Mouse (Mus musculus): ENCODE data around the gene Unc5b. TPM values are rescaled to one million over a fixed set of nuclear protein-coding genes. Genes with fewer than 3 reads are reported as not detected.

Unc5b gene
- polyA plus RNA-seq, 1 experiment from 2014 or later = 11.8 TPM

DNA sequence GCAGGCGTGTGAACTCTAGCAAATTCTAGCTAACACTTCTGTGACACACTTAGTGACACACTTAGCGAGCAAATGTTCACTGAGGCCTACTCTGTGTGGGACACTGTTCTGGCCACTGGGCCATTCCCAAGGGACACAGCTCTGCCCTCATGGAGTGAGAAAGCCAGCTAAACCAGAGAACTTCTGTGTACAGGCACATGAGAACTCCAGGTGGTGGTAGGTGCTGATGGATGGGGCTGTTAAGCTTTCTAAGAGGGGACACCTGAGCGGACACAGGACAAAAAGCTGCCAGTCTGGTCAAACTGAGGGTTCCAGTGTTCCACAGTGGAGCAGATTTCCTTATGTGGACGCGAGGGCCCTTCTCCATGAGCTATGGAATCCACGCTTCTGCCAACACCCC, 13.5 kb downstream of the Unc5b start:
- peaks cover 99% of the 10 kb centered on the region for H3K4me1 ChIP-seq
- H3K9me3 ChIP-seq (replicated peaks) = no peaks in the 10 kb centered on the region
- H3K4me3 ChIP-seq = no peak overlapping the region
- 85% methylated on average over 6 of the region's 6 CpGs for WGBS
- no peak for DNase-seq (ENCODE audit: low spot score)
- peak overlapping the region; percentile 94 for H3K27ac ChIP-seq
- H3K36me3 ChIP-seq = no peaks in the 10 kb centered on the region
- no peaks in the 10 kb centered on the region for H3K27me3 ChIP-seq (ENCODE audit: low read depth, poor library complexity, severe bottlenecking)

DNA sequence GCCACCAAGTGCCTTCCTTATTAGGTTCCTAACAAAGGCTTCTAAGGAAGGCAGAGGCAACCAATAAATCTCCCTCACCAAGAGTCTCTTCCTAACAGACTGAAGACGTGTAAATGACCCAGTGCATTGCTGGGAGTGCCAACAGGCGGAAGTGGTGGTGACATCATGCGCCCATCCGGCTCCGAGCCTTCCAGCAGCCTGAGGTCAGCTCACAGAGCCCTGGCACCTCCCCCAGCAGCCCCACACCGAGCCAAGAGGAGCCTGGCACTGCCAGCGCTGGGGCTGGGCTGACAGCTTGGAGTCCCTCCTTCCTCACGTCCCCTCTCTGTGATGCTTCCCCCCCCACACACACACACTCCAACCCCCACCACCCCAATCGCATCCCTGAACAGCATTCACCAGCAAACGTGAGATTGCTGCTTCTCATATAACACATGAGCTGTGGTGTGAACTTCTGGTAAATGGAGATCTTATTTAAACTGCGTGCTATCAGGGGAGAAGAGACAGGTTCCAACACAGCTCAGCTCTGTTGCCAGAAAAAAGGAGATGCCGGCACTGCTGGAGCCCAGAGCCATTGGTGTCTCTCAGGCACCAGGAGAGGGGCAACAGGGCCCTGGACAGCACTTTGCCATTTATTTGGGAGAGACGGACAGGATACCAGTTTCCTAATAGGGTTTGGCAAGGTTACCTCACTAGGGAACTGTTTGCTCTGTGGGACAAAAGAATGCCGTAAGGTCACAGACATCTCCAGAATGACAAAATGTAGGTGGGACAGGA, 14.3 kb downstream of the Unc5b start:
- DNase-seq (ENCODE audit: low spot score) = peak; percentile 50

DNA sequence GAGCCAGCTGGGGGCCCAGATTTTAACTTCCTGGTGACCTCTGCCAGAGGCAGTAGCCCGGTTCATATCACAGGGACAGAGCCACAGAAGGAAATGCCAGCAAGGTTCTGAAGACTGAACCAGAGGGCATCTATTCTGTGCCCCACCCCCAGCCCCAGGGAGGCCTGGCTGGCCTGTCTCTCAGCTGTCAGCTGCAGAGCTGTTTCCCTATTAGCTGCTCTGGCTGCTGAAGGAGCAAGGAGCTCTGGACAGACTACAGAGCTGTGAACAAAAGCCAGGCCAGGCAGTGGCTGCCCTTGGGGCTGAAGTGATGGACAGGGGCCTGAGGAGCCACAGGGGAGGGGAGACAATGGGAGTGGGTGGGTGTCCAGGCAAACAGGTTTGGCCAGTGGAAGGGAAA, 15.5 kb downstream of the Unc5b start:
- DNase-seq (ENCODE audit: low spot score) = peak; percentile 42
- H3K36me3 ChIP-seq = no peaks in the 10 kb centered on the region
- H3K27me3 ChIP-seq (ENCODE audit: low read depth, poor library complexity, severe bottlenecking) = no peaks in the 10 kb centered on the region
- H3K27ac ChIP-seq = peak overlapping the region; percentile 94
- 0% methylated on average over 1 of the region's 1 CpGs for WGBS
- H3K4me3 ChIP-seq = peak overlapping the region; percentile 39; the same call in 1 of the 2 replicates
- H3K4me1 ChIP-seq = peaks cover 99% of the 10 kb centered on the region
- no peaks in the 10 kb centered on the region for H3K9me3 ChIP-seq (replicated peaks)

More for the DNA sequence above, 14.3 kb downstream of the Unc5b start:
- no peak overlapping the region for H3K4me3 ChIP-seq
- peak overlapping the region; percentile 94 for H3K27ac ChIP-seq
- no peaks in the 10 kb centered on the region for H3K27me3 ChIP-seq (ENCODE audit: low read depth, poor library complexity, severe bottlenecking)
- peaks cover 99% of the 10 kb centered on the region for H3K4me1 ChIP-seq
- 27% methylated on average over 14 of the region's 14 CpGs for WGBS
- no peaks in the 10 kb centered on the region for H3K9me3 ChIP-seq (replicated peaks)
- H3K36me3 ChIP-seq = no peaks in the 10 kb centered on the region

DNA sequence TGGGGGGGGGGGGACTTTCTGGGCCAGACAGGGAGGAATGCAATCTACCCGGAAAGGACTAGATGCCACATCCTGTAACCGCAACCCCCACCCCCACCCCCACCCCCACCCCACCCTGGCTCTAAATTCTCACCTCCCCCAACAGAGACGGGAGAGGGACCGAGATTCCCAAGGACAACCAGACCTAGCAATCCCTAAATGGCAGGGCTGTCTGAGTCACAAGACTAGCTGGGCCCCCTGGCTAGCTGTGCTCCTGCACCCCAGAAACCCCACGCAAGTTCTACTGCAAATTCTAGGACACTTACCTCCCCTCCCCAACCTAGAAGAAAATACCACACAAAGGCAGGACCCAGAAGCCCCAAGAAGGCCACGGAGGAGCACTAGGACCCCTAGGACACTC, 16.3 kb downstream of the Unc5b start:
- Histone ChIP-seq H3K27ac (peak overlapping the region; percentile 94), H3K4me1 (peaks cover 99% of the 10 kb centered on the region), H3K9me3 (replicated peaks) (no peaks in the 10 kb centered on the region), H3K36me3 (no peaks in the 10 kb centered on the region), H3K4me3 (peak overlapping the region; percentile 39), H3K27me3 (ENCODE audit: low read depth, poor library complexity, severe bottlenecking) (no peaks in the 10 kb centered on the region)
- peak; percentile 34 for DNase-seq (ENCODE audit: low spot score)
- 7% methylated on average over 6 of the region's 6 CpGs for WGBS

DNA sequence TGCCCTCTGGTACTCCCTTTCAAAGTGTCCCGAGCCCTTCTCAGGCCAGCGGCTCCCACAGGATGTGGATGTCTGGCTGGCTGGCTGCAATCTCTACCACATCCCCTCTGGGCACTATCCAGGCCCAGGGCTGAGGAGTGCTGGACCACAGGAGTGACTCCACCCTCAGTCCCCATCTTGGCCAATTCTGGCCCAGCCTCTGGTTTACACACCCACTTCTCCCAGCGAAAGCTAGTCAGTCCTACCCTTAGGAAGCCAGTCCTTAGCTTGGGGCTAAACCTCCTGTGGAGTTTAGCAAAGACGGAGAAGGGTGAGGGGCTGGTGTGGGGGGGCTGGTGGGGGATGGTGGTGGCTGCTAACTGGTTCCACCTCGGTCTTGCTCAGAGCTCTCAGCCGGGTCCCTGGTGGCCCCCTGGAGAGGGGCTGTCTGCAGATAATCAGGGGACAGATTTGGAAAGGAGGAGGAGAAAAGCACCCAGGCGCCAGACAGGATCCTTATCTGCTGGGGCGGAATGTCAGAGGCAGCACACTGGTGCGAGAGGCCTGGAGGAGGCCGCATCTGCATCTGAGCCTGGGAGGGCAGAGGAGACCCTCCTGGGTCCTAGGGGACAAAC, 16.8 kb downstream of the Unc5b start:
- Histone ChIP-seq H3K27me3 (ENCODE audit: low read depth, poor library complexity, severe bottlenecking) (no peaks in the 10 kb centered on the region), H3K9me3 (replicated peaks) (no peaks in the 10 kb centered on the region), H3K27ac (peak overlapping the region; percentile 94), H3K4me3 (peak overlapping the region; percentile 39), H3K4me1 (peaks cover 99% of the 10 kb centered on the region), H3K36me3 (no peaks in the 10 kb centered on the region)
- DNase-seq (ENCODE audit: low spot score) = peak; percentile 65
- WGBS = under 1% methylated on average over 10 of the region's 10 CpGs

DNA sequence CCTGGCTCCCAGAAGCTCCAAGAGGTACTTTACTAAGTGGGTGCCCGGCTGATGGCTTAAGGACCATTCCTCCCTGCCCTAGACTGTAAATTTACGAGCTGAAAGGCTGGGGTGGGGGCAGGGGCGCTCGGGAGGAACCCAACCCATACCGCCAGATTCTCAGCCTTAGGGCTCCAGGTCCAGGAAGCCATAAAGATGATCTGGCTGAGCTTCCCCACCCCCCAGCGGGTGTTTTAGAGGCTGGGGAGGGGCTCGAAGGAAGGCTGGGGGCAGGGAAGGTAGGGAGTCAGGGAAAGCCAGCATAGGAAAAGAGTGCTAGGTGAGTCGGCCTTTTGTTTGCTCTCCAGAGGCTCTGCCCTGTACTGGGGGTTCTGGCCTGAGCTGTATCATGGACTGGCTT, 17.8 kb downstream of the Unc5b start:
- peak overlapping the region; percentile 39 for H3K4me3 ChIP-seq
- no peaks in the 10 kb centered on the region for H3K9me3 ChIP-seq (replicated peaks)
- H3K27ac ChIP-seq = peak overlapping the region; percentile 94
- peaks cover 99% of the 10 kb centered on the region for H3K4me1 ChIP-seq
- DNase-seq (ENCODE audit: low spot score) = peak; percentile 74
- H3K27me3 ChIP-seq (ENCODE audit: low read depth, poor library complexity, severe bottlenecking) = no peaks in the 10 kb centered on the region
- no peaks in the 10 kb centered on the region for H3K36me3 ChIP-seq
- 1% methylated on average over 8 of the region's 8 CpGs for WGBS

DNA sequence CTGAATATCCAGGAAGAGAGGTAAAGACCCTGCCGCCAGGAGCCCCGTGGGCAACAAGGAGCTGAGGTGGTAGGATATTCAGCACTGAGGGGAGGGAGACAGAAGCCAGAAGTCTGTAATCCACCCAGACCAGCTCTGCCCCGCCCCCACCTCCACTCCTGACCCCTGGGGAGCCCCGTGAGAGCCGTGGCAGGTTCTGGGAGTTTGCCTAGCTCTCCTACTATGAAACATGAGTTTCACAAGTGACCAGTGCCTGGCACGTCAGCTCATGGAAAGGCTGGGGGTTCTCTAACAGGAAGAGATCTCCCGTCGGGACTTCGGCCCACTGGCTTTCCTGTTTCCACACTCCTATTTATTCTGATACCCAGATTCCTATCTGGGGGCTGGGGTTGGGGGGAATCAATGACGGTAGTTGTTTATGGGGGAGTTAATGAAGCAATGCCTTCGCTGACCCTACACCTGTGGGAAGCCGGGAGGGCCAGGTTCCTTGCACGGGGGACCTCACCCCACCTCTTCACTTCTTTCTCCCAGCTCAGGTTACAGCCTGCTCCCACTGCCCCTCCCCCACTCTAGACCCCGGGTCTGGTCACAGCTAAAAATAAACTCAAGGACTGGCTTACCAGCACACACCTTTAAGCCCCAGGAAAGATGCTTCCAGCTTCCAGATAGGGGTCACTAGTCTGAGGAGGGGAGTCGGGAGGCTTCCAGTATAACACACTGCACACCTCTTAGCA, 19.4 kb downstream of the Unc5b start:
- peak overlapping the region; percentile 94 for H3K27ac ChIP-seq
- H3K4me1 ChIP-seq = peaks cover 100% of the 10 kb centered on the region
- peak overlapping the region; percentile 39 for H3K4me3 ChIP-seq
- DNase-seq (ENCODE audit: low spot score) = peak; percentile 81
- WGBS = 2% methylated on average over 15 of the region's 15 CpGs
- no peaks in the 10 kb centered on the region for H3K36me3 ChIP-seq
- H3K27me3 ChIP-seq (ENCODE audit: low read depth, poor library complexity, severe bottlenecking) = no peaks in the 10 kb centered on the region
- no peaks in the 10 kb centered on the region for H3K9me3 ChIP-seq (replicated peaks)

DNA sequence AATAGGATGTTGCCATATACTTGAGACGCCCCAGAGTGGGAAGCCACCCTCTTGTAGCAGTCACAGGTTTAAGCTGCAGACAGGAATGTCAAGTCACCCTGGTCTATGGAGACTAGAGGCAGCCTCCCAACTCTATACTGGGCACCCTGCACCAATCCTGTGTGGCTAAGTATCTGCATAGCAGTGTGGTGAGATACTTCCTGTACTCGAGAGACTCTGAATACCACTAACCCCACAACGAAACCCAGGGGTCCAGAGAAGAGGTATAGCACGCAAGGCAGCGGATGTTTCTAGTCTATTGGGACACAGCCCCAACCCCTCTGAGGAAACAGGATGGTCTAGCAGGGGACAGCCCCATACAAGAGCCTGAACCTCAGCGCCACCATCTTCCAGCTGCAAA, 22.9 kb downstream of the Unc5b start:
- Histone ChIP-seq H3K27ac (peak overlapping the region; percentile 87), H3K9me3 (replicated peaks) (no peaks in the 10 kb centered on the region), H3K4me1 (peaks cover 99% of the 10 kb centered on the region), H3K27me3 (ENCODE audit: low read depth, poor library complexity, severe bottlenecking) (no peaks in the 10 kb centered on the region), H3K4me3 (0 out of 2 replicates have a peak overlapping the region, but pooled peaks have one; percentile 30), H3K36me3 (no peaks in the 10 kb centered on the region)
- WGBS = 79% methylated on average over 6 of the region's 6 CpGs
- DNase-seq (ENCODE audit: low spot score) = no peak

DNA sequence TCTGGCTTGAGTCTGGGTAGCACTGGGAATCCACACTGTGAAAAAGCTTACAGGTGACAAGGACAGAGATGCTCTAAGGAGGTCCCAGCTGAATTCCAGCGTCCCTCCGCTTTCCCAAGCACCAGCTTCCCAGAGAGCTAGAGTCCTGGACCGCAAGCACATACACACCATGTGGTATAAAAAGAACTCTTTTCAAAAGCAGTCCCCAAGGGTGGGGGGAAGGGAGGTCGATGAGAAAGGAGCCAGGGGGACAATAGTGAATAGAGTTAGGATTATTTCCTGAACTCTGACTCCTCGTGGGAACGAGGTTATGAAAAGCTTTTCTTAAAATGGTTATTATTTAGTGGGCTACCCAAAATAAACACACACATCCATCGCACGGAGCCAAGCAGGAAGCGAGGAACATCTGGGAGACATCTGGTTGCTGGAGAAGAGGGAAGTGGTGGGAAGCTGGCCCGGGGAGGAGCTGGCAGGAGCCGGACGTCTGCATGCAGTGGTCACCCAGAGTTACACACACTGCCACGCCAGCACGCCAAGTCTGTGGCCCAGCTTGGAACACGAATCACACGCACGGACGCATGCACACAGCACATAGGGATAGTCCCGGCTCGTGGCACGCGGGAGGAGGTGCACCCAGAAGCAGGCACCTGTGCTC, 23.7 kb downstream of the Unc5b start:
- Histone ChIP-seq H3K27me3 (ENCODE audit: low read depth, poor library complexity, severe bottlenecking) (no peaks in the 10 kb centered on the region), H3K4me3 (peak overlapping the region; percentile 30), H3K27ac (peak overlapping the region; percentile 87), H3K9me3 (replicated peaks) (no peaks in the 10 kb centered on the region), H3K4me1 (peaks cover 99% of the 10 kb centered on the region), H3K36me3 (no peaks in the 10 kb centered on the region)
- DNase-seq (ENCODE audit: low spot score) = peak; percentile 73
- WGBS = 36% methylated on average over 22 of the region's 22 CpGs

DNA sequence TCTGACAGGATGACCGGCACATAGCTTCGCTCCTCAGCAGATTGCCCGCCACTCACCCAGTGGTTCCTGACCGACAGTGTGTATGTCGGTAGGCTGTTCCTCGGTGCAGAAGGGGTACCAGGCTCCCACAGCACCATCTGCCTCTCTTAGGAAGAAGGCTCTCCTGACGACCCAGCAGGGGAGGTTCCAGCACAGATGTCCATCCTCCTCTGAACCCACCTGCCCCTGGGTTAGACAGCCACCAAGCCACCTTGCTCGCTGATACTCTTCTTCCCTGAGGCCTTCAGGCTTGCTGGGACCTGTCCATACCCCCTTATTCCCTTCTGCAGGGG, 25.2 kb downstream of the Unc5b start:
- no peak overlapping the region for H3K4me3 ChIP-seq
- no peaks in the 10 kb centered on the region for H3K36me3 ChIP-seq
- H3K27ac ChIP-seq = peak overlapping the region; percentile 87
- peaks cover 99% of the 10 kb centered on the region for H3K4me1 ChIP-seq
- peaks cover 3% of the 10 kb centered on the region; the same call in 1 of the 2 replicates for H3K27me3 ChIP-seq (ENCODE audit: low read depth, poor library complexity, severe bottlenecking)
- 68% methylated on average over 8 of the region's 8 CpGs for WGBS
- no peak for DNase-seq (ENCODE audit: low spot score)
- H3K9me3 ChIP-seq (replicated peaks) = no peaks in the 10 kb centered on the region

DNA sequence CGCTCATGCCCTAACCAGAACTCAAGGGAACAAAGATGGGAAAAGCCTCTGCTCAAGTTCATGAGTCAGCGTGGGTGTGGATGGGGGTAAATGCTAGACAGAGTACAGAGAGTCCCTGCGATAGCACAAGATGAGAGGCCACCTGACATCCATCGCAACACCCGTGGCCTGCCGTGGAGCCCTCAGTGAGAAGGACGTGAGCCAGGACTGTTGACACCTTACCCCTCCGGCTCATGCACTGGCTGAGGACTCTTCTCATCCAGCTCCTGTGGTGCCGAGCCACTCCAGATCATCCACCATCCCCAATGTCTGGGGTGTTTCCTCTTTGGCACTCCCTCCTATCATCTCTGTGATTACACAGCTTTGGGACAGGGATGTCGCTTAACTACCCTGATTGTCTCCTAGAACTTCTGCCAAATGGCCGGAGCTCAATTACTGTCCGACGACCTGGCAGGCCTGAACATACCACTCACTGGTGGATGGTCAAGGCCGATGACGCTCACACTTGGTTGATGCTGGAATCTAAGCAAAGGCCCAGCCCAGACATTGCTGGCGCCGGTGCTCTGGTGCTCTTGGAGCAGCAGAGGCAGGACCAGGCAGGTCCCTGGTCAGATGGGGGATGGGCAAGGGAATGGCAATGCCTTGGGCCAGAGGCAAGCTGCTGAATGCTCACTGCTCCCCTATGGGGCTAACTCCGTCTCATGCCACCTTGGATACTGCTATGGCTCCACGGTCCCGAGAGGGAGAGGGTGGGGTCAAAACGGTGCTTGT, 25.8 kb downstream of the Unc5b start:
- peaks cover 99% of the 10 kb centered on the region for H3K4me1 ChIP-seq
- H3K36me3 ChIP-seq = no peaks in the 10 kb centered on the region
- H3K4me3 ChIP-seq = no peak overlapping the region
- H3K27me3 ChIP-seq (ENCODE audit: low read depth, poor library complexity, severe bottlenecking) = peaks cover 3% of the 10 kb centered on the region; the same call in 1 of the 2 replicates
- peak overlapping the region; percentile 87 for H3K27ac ChIP-seq
- no peaks in the 10 kb centered on the region for H3K9me3 ChIP-seq (replicated peaks)
- WGBS = 56% methylated on average over 21 of the region's 21 CpGs
- no peak for DNase-seq (ENCODE audit: low spot score)

DNA sequence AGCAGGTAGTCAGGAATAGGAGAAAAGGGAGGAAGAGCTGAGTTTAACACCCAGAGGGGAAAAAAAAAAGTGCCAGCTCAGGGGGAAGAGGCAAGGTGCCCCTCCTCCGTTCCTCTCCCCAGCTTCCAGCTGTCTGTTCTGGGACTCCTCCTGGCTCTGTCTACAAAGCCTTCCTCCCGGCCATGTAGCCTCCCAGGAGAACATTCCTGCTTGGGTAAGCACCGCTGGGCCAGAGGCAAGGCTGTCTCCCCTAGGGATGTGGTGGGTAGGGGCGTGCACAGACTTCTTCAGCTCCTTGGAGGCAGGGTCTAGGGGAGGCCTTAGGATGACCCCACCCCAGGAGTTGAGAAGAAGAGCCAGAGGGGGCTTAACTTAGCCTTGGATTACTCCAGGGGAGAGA, 26.5 kb downstream of the Unc5b start:
- Histone ChIP-seq H3K4me1 (peaks cover 99% of the 10 kb centered on the region), H3K4me3 (no peak overlapping the region), H3K9me3 (replicated peaks) (no peaks in the 10 kb centered on the region), H3K27ac (peak overlapping the region; percentile 87), H3K36me3 (no peaks in the 10 kb centered on the region), H3K27me3 (ENCODE audit: low read depth, poor library complexity, severe bottlenecking) (peaks cover 3% of the 10 kb centered on the region; the same call in 1 of the 2 replicates)
- no peak for DNase-seq (ENCODE audit: low spot score)
- WGBS = 38% methylated on average over 4 of the region's 4 CpGs

Measured in limb, embryonic 10.5 days (tissue).